Mouse (Mus musculus) small intestine, adult 2 months (tissue): ENCODE data around the gene Tmem259. TPM values are rescaled to one million over a fixed set of nuclear protein-coding genes. Genes with fewer than 3 reads are reported as not detected.
"Not testable (repeated sequence)": the region's sequence is repeated elsewhere in the genome, so short reads cannot be mapped to it uniquely, and the experiment has no call there.

Experiments
- H3K27ac ChIP-seq: fragments of 200-500 bp; 2 replicates; pipeline ENCODE4 v1.5.1; 2012; ENCODE audit warnings: low read depth, low read length, control low read depth, inconsistent platforms; ENCODE audit not compliant: insufficient read depth
- H3K27me3 ChIP-seq: fragments of 200-500 bp; 2 replicates; pipeline ENCODE4 v1.6.1; 2012; ENCODE audit warnings: mild to moderate bottlenecking, moderate library complexity, low read length, inconsistent platforms; ENCODE audit not compliant: control insufficient read depth, insufficient read depth
- H3K36me3 ChIP-seq: fragments of 200-500 bp; 2 replicates; pipeline ENCODE4 v1.6.1; 2012; ENCODE audit warnings: mild to moderate bottlenecking, low read length, control low read depth, inconsistent platforms; ENCODE audit not compliant: control insufficient read depth, insufficient read depth
- H3K4me1 ChIP-seq: fragments of 200-500 bp; 2 replicates; pipeline ENCODE4 v1.6.1; 2012; ENCODE audit warnings: low read length, inconsistent platforms, mixed read lengths; ENCODE audit not compliant: control insufficient read depth, insufficient read depth, insufficient read length
- H3K4me3 ChIP-seq: fragments of 200-500 bp; 2 replicates; pipeline ENCODE4 v1.5.1; 2012; ENCODE audit warnings: low read depth, mild to moderate bottlenecking, control low read depth, inconsistent platforms, low read length, moderate library complexity
- CTCF ChIP-seq: fragments of 200-500 bp; IDR thresholded peaks from 2 replicates; pipeline ENCODE4 v1.5.1; 2012; ENCODE audit warnings: low read depth, mild to moderate bottlenecking, control low read depth, inconsistent platforms, low read length, moderate library complexity, mixed read lengths; ENCODE audit not compliant: insufficient replicate concordance, insufficient read length; ENCODE audit errors: extremely low read depth
- POLR2A ChIP-seq: fragments of 200-500 bp; IDR thresholded peaks from 2 replicates; pipeline ENCODE4 v1.6.1; 2012; ENCODE audit warnings: low read depth, mild to moderate bottlenecking, control low read depth, inconsistent platforms, low read length, moderate library complexity
- WGBS: fragments of 180-500 bp; shearing (Covaris S2); methylation state at CpG from one replicate; pipeline ENCODE4 v1.1.7; 2018; 5-methylcytosine and 5-hydroxymethylcytosine counted together
- polyA plus RNA-seq: library from polyadenylated mRNA; depleted of rRNA; stranded (reverse); fragments of >200 nt; gene quantifications from 2 replicates; pipeline ENCODE4 v1.2.3, GENCODE M21; 2012

The Tmem259 gene
- polyA plus RNA-seq, 1 experiment: 441 TPM

DNA sequence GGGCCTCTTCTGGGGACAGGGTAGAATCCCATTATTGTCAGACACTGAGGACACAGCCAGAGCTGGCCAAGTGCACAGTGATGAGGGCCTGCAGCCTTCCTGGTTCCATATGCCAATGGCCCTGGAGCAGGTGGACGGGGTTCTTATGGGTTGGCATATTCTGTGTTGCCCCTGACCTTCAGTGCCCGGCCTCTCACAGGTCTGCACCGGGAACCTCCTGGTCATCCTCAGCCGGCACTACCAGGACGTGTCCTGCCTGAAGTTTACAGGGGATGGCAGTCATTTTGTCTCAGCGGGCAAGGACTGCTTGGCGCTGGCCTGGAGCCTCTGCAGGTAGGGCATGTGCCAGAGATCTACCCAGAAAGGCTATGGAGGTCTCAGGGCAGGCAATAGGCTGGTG lies 19.4 kb downstream of the Tmem259 start:
- Histone ChIP-seq H3K36me3 (peaks cover 36% of the 10 kb centered on the region), H3K27ac (no peak overlapping the region), H3K27me3 (no peaks in the 10 kb centered on the region; the same call in 1 of the 2 replicates), H3K4me1 (peaks cover 3% of the 10 kb centered on the region; the same call in 1 of the 2 replicates), H3K4me3 (no peak overlapping the region)
- TF ChIP-seq POLR2A: no peak
- TF ChIP-seq CTCF: no peak
- 96% methylated on average over 7 of the region's 7 CpGs for WGBS

DNA sequence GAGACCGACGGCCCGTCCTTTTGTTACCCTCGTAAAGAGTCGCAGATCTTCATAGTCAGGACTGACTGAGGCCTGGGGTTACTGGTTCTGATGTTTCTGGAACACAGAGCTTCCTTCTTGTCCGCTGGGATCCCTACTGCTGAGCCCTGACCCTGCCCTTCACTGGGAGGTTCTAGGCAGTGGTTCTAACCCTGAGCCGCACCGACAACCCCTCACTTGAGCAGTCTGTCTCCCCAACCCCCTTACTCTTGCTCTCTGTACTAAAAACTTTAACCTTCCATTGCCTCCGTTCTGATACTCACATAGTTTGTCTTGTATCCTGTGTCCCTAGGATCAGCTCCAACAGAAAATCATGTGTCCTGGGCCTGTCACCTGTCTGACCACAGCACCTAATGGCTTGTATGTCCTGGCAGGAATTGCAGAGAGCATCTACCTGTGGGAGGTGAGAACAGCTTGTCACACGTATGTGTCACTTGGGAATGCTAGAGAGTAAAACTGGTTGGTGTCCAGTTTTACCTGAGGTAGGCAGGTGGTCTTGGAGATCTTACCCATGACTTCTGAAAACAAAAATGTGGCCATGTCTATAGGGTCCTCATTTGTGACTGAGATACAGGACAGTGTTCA lies 23.3 kb downstream of the Tmem259 start:
- TF ChIP-seq CTCF (no peak), POLR2A (no peak)
- Histone ChIP-seq H3K4me3 (peak overlapping the region; percentile 86), H3K27ac (no peak overlapping the region), H3K36me3 (peaks cover 19% of the 10 kb centered on the region), H3K4me1 (peaks cover 2% of the 10 kb centered on the region), H3K27me3 (no peaks in the 10 kb centered on the region)
- 9% methylated on average over 10 of the region's 10 CpGs for WGBS

DNA sequence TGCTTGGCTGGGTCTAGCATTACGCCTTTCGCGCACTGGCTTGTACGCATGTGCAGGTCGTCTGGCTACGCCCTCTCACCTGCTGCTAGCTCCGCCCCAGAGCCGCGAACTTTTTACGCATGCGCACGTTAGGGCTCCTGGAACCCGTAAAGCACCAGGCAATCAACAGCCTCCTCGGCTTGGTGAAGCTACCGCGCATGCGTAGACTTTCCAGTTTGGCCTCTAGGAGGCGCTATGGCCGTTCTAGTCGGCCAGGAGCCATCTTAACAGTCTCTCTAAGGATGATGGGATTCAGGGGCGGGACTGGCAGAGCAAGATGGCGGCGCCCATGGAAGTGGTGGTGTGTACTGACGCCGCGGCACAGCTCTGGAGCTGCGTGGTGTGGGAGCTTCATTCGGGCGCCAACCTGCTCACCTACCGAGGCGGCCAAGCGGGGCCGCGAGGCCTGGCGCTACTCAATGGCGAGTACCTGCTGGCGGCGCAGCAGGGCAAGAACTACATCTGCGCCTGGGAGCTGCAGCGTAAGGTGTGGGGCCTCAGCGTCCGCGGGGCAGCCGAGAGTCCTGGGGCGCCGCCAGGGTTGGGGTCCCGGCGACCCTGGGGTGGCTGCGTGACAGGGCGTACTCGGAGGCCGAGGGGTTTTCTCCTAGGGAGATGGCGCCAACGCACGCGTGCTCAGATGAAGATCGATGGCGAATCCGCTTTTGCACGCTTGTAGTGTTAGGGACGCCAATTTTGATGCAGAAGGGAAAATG lies 24.1 kb downstream of the Tmem259 start, which contains the start of gene Wdr18:
Wdr18 (plus strand) TSS at position 306 of the 755 bp plus-strand sequence.
- under 1% methylated on average over 61 of the region's 61 CpGs for WGBS
- TF ChIP-seq POLR2A (peak; percentile 27; the same call in 1 of the 2 replicates), CTCF (peak; percentile 95)
- Histone ChIP-seq H3K36me3 (peaks cover 12% of the 10 kb centered on the region), H3K27ac (no peak within 1 kb of the TSS), H3K4me3 (peak within 1 kb of the TSS; percentile 86), H3K27me3 (no peaks in the 10 kb centered on the region), H3K4me1 (peaks cover 2% of the 10 kb centered on the region)

DNA sequence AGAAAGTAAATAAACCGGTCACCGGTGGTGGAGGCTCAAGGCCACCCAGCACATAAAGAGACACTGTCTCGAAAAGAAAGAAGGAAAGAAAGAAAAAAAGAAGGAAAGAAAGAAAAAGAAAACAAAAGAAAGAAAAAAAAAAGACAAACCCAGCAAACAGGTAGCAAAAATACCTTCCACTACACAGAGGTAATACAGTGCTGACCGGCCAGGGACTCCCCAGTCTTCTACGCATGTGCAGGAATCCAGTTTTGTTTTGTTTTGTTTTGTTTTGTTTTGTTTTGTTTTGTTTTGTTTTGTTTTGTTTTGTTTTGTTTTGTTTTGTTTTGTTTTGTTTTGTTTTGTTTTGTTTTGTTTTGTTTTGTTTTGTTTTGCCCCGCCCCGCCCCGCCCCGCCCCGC lies 24.7 kb downstream of the Tmem259 start:
- H3K4me1 ChIP-seq, H3K27me3 ChIP-seq, H3K4me3 ChIP-seq, H3K27ac ChIP-seq: not testable (repeated sequence)
- H3K36me3 ChIP-seq: peaks cover 10% of the 10 kb centered on the region
- 15% methylated on average over 10 of the region's 10 CpGs for WGBS

DNA sequence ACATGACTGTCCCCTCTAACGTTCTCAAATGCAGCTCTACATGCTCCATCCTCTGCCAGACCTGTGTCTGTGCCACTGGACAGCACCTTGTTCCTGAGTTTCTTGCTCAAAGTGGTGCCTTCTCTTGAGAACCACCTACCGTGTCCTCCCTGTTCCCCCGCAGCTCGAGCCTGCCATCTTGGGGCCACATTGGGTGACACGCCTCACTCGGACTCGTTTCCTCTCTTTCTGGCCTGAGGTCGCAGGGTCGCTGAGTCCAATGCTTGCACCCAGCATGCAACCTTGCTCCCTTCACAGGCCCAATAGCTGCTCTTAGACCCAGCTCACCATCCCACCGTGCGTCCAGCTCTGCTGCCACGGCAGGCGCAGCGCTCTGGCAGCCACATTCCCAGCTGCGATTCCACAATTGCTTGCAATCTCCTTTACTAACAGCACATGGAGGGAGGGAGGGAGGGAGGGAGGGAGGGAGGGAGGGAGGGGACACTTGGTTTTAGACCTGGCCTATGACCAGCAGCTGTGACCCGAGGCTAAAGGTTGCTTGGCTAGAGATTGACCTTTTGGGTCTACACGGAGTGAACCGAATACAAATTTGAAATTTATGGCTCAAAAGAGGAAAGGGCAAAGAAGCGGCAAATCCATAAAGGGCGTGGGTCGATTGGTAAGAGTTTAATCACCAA lies 25.9 kb downstream of the Tmem259 start:
- peaks cover 2% of the 10 kb centered on the region for H3K4me1 ChIP-seq
- H3K27me3 ChIP-seq: no peaks in the 10 kb centered on the region
- peak overlapping the region; percentile 38 for H3K4me3 ChIP-seq
- peak; percentile 93 for TF ChIP-seq CTCF
- TF ChIP-seq POLR2A: no peak
- peaks cover 5% of the 10 kb centered on the region for H3K36me3 ChIP-seq
- WGBS: 6% methylated on average over 21 of the region's 21 CpGs
- H3K27ac ChIP-seq: no peak overlapping the region

DNA sequence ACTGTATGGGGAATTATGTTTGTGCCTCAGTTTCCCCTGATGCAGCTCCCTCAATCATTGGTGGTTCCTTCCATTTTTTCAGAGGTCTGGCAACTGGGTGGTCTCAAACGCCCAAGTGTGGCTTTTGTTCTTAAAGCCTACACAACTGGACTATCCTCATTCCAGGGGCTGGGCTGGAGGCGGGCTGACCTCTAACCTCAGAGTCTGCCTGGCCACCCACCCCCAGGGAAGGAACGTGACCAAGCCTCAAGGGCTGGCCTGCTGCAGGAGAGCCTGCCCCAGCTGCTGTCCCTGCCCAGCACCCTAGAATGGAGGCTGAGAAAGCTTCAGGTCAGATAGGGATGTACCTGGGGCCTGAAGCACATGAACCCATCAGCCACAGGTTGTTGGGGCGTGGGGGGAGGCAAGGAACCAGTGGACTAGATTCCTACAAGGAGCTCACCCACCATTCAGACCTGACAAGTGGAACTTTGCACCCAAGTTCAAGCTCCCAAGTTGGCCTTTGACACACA lies 27.4 kb downstream of the Tmem259 start:
- Histone ChIP-seq H3K4me1 (peaks cover 2% of the 10 kb centered on the region), H3K36me3 (peaks cover 3% of the 10 kb centered on the region), H3K27me3 (no peaks in the 10 kb centered on the region), H3K4me3 (no peak overlapping the region), H3K27ac (no peak overlapping the region)
- 65% methylated on average over 4 of the region's 4 CpGs for WGBS
- no peak for TF ChIP-seq POLR2A
- TF ChIP-seq CTCF: no peak

DNA sequence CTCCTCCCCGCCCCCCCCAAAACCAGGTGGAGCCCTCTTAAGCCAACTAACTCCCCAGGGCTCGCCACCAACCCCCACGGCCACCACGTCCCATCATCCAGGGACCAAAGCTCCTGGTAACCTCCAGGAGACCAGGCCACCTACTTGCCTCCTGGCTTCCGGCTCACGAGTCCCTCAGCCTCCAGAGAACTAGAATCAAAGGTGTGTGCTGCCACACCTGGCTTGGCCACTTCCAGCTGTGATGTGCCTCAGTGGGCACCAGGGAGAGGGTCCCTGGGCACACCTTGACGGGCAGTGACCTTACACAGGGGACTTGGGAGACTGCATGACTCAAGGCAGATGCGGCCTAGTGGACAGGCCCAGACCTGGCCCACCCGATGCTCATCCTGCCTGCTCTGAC lies 28.4 kb downstream of the Tmem259 start:
- 85% methylated on average over 9 of the region's 9 CpGs for WGBS
- Histone ChIP-seq H3K27ac (no peak overlapping the region), H3K4me1 (peaks cover 2% of the 10 kb centered on the region), H3K27me3 (no peaks in the 10 kb centered on the region), H3K4me3 (no peak overlapping the region), H3K36me3 (peaks cover 3% of the 10 kb centered on the region; the same call in 1 of the 2 replicates)
- TF ChIP-seq POLR2A (no peak), CTCF (no peak)
